Mouse (Mus musculus) limb, embryonic 10.5 days (tissue): ENCODE data around the gene 4931422A03Rik. TPM values are rescaled to one million over a fixed set of nuclear protein-coding genes. Genes with fewer than 3 reads are reported as not detected.
"Not testable (repeated sequence)": the region's sequence is repeated elsewhere in the genome, so short reads cannot be mapped to it uniquely, and the experiment has no call there.

Source experiments
- DNase-seq: peaks from one replicate; pipeline ENCODE4 v3.0.0-alpha.2; 2017; ENCODE audit warnings: low spot score
- H3K27ac ChIP-seq: fragments of 300-500 bp; sonication (generic); 2 replicates; pipeline ENCODE4 v1.5.1; 2016; ENCODE audit warnings: mild to moderate bottlenecking
- H3K27me3 ChIP-seq: fragments of 300-500 bp; sonication (generic); 2 replicates; pipeline ENCODE4 v1.6.1; 2016; ENCODE audit warnings: low read depth, mild to moderate bottlenecking; ENCODE audit not compliant: poor library complexity, severe bottlenecking
- H3K36me3 ChIP-seq: fragments of 300-500 bp; sonication (generic); 2 replicates; pipeline ENCODE4 v1.6.1; 2016; ENCODE audit warnings: mild to moderate bottlenecking, moderate library complexity
- H3K4me1 ChIP-seq: fragments of 300-500 bp; sonication (generic); 2 replicates; pipeline ENCODE4 v1.6.1; 2016
- H3K4me3 ChIP-seq: fragments of 300-500 bp; sonication (generic); 2 replicates; pipeline ENCODE4 v1.5.1; 2016; ENCODE audit warnings: mild to moderate bottlenecking, moderate library complexity
- H3K9me3 ChIP-seq: fragments of 300-500 bp; sonication (generic); replicated peaks from 2 replicates; pipeline ENCODE4 v1.6.1; 2016; ENCODE audit warnings: mild to moderate bottlenecking
- WGBS: fragments of 180-500 bp; shearing (Covaris S2); methylation state at CpG from one replicate; pipeline ENCODE4 v1.1.7; 2016; 5-methylcytosine and 5-hydroxymethylcytosine counted together
- polyA plus RNA-seq: library from polyadenylated mRNA; unstranded; fragments of >200 nt; fragmentation: Nextera tagmentation; extraction: Ambion mirVana; gene quantifications from 2 replicates; pipeline ENCODE4 v1.2.1, GENCODE M21; 2016

The 4931422A03Rik gene
- polyA plus RNA-seq, 1 experiment from 2014 or later, result 3.4 TPM

DNA sequence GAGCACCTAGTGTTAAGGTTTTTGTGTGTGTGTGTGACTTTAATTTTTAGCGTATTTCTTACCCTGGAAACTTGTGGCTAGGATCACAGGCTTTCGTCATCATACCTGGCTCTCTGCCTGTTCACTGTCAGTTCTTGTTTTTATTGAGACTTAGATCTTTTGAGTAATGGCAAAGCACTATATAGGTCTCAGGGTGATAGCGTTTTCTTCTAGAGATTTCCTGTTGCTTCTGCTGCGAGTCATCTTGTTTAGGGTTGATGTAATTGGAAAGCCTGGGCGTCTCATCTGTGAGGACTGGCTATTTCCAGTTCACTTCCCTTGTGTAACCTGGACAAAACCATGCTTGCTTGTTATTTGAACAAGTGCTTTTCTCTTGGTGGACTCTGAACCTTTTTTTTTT is 13.5 kb upstream of the 4931422A03Rik start:
- H3K27me3 ChIP-seq, result no peaks in the 10 kb centered on the region
- H3K9me3 ChIP-seq, result no peaks in the 10 kb centered on the region
- no peak overlapping the region for H3K27ac ChIP-seq
- H3K36me3 ChIP-seq, result peaks cover 65% of the 10 kb centered on the region
- H3K4me3 ChIP-seq, result no peak overlapping the region
- 91% methylated on average over 5 of the region's 5 CpGs for WGBS
- H3K4me1 ChIP-seq, result no peaks in the 10 kb centered on the region
- DNase-seq, result no peak

DNA sequence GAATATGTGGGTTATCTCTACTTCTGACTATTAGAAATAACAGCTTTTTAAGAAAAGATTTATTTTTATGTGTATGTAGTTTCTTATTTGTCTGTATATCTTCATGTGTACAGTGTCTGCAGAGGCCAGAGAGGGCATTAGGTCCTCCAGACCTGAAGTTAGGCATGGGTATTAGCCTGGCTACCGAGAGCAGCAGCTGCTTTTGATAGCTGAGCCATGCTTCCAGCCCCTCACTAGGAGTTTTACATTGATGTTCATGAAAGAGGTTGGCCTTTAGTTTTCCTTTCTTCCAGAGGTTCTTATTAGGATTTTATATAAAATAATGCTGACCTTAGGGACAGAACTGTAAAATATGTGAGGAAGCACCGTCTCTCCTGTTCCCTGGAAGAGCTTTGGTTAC is 10.1 kb upstream of the 4931422A03Rik start:
- H3K27ac ChIP-seq, result no peak overlapping the region
- H3K27me3 ChIP-seq, result no peaks in the 10 kb centered on the region
- 79% methylated on average over 2 of the region's 2 CpGs for WGBS
- no peaks in the 10 kb centered on the region for H3K4me1 ChIP-seq
- H3K4me3 ChIP-seq, result no peak overlapping the region
- no peaks in the 10 kb centered on the region for H3K9me3 ChIP-seq
- DNase-seq, result no peak
- peaks cover 68% of the 10 kb centered on the region for H3K36me3 ChIP-seq

DNA sequence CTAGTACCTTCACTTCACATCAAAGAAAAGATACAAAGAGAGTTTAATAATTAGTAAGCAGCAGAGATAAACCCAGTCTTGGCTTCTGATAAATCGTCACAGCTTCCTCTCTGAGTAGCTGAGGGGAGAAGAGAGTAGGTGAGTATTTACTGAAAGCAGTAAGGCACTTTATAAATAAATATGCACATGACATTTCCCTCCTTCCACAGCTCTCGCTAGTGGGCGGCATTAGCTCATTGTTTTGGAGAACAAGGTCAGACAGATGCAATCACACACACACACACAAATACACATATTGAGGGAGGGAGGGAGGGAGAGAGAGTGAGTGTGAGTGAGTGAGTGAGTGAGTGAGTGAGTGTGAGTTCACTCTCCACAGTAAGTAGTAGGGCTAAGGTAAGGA is 8.2 kb upstream of the 4931422A03Rik start:
- Histone ChIP-seq H3K36me3 (peaks cover 68% of the 10 kb centered on the region), H3K9me3 (no peaks in the 10 kb centered on the region), H3K27ac (no peak overlapping the region), H3K4me1 (no peaks in the 10 kb centered on the region), H3K4me3 (no peak overlapping the region), H3K27me3 (no peaks in the 10 kb centered on the region)
- DNase-seq, result no peak
- WGBS, result 83% methylated on average over 3 of the region's 3 CpGs

DNA sequence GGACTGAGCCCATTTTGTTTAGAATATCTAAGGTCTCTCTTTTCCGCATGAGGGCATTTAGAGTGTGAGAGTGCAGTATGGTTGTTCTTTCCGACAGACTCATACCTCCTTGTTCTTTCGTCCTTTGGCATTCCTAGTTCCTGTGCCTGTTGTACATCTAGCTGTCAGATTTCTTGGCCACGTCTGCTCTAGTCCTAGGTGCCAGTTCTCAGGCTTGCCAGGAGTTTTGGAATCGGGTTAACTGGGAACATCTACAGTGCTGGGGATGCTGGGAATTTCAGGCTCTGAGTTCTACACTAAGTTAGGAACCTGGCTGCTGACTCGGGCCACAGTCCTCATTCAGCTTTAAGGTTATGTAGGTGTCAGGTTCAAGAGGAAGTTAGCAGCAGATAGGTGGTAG is 7.4 kb upstream of the 4931422A03Rik start:
- Histone ChIP-seq H3K27me3 (no peaks in the 10 kb centered on the region), H3K9me3 (no peaks in the 10 kb centered on the region), H3K4me1 (no peaks in the 10 kb centered on the region), H3K4me3 (no peak overlapping the region), H3K36me3 (peaks cover 63% of the 10 kb centered on the region), H3K27ac (no peak overlapping the region)
- WGBS, result 89% methylated on average over 6 of the region's 6 CpGs
- no peak for DNase-seq

DNA sequence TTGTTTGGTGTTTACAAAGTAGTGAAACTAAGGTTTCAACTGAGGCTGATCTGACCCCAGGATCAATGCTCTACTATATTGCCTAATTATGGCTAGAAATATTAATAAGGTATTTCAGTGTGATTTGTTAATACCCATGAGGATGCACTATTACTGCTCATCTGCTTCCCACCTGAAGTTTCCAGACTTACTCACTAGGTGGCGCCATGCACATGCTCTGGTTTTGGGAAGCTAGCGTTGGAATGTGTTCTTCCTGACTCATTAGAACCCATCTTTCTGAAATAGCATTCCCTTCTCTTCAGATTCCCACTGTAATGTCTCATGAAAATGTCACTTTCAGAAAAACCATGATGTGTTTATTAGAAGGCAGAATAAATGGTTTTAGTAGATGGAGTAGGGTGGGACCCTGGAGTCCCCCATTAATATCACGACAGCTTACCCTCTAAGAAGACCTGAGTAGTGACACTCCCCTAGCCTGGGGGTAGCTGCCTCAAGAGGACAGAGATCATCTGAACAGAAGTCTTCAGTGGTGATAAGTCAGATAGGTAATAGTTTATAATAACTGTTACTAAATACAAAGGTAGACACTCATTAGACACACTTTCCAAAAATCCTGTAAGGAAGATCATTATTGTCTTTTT is 6.8 kb upstream of the 4931422A03Rik start:
- DNase-seq, result peak; percentile 65
- WGBS, result 37% methylated on average over 3 of the region's 3 CpGs
- Histone ChIP-seq H3K4me1 (no peaks in the 10 kb centered on the region), H3K9me3 (no peaks in the 10 kb centered on the region), H3K4me3 (no peak overlapping the region), H3K27ac (no peak overlapping the region), H3K36me3 (peaks cover 58% of the 10 kb centered on the region), H3K27me3 (no peaks in the 10 kb centered on the region)

DNA sequence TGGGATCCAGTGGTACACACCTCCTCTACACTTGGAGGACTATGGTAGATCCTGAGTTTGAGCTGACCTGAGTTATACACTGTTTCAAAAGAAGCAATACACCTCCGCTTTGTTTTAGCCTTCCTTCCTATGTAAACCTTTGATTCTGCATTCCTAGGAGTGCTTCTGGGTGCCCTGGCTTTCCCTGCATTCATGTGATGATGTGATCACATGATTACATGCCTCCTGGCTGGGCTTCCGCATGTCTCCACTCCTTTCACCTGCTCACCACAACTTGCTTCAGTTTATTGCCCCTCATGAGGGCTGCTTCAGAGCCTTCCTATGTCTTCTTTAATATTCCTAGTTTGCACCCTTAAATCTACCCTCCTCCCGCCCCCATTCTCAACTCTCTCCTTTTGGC is 3.9 kb upstream of the 4931422A03Rik start:
- Histone ChIP-seq H3K27ac (no peak overlapping the region), H3K4me1 (peaks cover 15% of the 10 kb centered on the region), H3K36me3 (peaks cover 32% of the 10 kb centered on the region), H3K27me3 (no peaks in the 10 kb centered on the region), H3K4me3 (no peak overlapping the region), H3K9me3 (no peaks in the 10 kb centered on the region)
- DNase-seq, result no peak
- 90% methylated on average over 3 of the region's 3 CpGs for WGBS

DNA sequence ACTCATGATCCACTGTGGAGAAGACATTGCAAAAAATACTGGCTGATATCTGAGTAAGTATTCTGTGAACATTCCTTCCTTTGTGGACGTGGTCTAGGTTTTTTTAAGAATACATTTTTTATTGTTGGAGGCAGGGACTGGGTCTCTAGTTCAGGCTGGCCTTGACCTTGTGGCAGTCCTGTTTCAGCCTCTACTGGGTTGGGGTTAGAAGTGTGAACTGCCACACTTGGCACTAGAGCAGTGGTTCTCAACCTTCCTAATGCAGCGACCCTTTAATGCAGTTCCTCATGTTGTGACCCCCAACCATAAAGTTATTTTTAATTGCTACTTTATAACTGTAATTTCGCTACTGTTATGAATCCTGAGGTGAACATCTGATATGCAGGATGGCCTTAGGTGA is 2.2 kb upstream of the 4931422A03Rik start:
- 91% methylated on average over 3 of the region's 3 CpGs for whole genome bisulfite sequencing
- no peak overlapping the region for H3K4me3 ChIP-seq
- peaks cover 15% of the 10 kb centered on the region for H3K4me1 ChIP-seq
- H3K36me3 ChIP-seq, result peaks cover 16% of the 10 kb centered on the region
- no peak for DNase-seq
- no peak overlapping the region for H3K27ac ChIP-seq
- no peaks in the 10 kb centered on the region for H3K27me3 ChIP-seq
- H3K9me3 ChIP-seq, result no peaks in the 10 kb centered on the region

DNA sequence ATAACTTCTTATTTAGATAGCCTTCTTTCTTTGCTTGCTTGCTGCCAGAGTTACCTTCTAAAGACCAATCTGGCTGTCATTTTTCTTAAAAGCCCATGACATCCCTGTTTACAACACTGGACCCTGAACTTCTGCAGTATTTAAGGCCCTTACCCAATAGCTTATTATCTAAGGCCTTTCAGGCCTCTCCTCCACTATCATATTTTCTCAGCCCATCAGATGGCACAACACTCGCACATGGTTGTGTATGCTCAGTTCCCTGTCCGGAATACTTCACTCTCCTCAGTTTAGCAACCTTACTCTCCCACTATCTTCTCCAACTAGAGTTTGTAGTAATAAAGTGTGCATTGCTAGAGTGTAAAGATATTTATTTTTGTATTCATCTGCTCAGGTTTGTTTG is 913 bp upstream of the 4931422A03Rik start:
- Histone ChIP-seq H3K4me1 (peaks cover 15% of the 10 kb centered on the region), H3K36me3 (peaks cover 8% of the 10 kb centered on the region), H3K27me3 (no peaks in the 10 kb centered on the region), H3K9me3 (no peaks in the 10 kb centered on the region), H3K4me3 (peak overlapping the region; percentile 77), H3K27ac (no peak overlapping the region)
- 91% methylated on average over 2 of the region's 2 CpGs for WGBS
- DNase-seq, result no peak

DNA sequence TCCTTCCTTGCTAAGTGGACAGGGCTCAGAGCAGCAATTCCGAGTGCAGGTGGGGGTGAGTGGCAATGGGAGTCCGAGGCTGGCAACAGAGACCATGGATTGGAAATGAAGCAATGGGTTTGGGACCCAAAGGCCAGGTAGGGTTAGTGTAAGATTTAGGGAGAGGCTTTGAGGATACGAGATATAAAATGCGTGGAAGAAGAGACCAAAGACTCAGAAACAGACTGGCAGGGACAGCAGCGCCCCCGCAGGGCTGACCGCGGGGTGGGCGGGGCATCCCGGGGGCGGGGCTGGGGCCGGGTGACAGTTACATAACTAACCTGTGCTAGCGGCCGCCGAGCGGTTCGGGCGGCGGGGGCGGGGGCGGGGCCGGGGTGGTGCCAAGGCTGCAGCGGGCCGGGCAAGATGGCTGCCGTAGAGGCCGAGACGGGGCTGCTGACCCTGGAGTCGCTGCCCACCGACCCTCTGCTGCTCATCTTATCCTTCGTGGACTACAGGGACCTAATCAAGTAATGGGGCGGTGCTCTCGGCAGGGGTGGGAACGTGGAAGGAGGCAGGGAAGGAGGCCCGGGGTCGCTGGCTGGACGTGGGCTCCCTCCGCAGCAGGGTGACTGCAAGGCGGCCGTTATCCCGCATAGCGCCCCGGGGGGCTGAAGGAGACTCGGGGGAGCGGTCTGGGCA is 563 bp downstream of the 4931422A03Rik start, which contains the start of gene Fbxo3:
Gene Fbxo3 (plus strand): TSS at position 264 of the 681 bp plus-strand sequence.
- no peaks in the 10 kb centered on the region for H3K27me3 ChIP-seq
- peaks cover 15% of the 10 kb centered on the region for H3K4me1 ChIP-seq
- DNase-seq, result peak; percentile 96
- peak within 1 kb of the TSS; percentile 90 for H3K27ac ChIP-seq
- peaks cover 6% of the 10 kb centered on the region; the same call in 1 of the 2 replicates for H3K36me3 ChIP-seq
- under 1% methylated on average over 30 of the region's 44 CpGs for WGBS
- H3K9me3 ChIP-seq, result no peaks in the 10 kb centered on the region
- peak within 1 kb of the TSS; percentile 77 for H3K4me3 ChIP-seq

DNA sequence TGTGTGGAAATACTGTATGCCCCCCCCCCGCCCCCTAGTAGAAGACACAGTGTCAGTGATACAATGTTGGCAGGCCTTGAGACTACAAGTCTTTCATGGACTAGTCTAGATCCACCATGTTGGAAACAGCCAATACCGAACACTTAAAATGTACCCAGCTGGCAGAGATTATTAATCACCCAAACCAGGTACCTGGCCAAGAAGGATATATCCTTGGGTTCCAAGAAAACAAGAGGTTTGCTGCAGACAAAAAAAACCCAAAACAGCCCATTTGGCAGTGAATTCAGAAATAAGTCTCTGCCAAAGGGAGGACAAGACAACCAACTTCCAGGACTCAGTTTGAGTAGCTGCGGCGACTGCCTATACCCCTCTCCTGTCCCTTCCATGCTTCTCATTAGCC is 3.5 kb downstream of the 4931422A03Rik start:
- Histone ChIP-seq H3K9me3 (no peaks in the 10 kb centered on the region), H3K27ac (no peak overlapping the region), H3K4me3 (no peak overlapping the region), H3K4me1 (peaks cover 15% of the 10 kb centered on the region), H3K27me3 (no peaks in the 10 kb centered on the region), H3K36me3 (no peaks in the 10 kb centered on the region)
- 93% methylated on average over 4 of the region's 4 CpGs for WGBS
- DNase-seq, result no peak

DNA sequence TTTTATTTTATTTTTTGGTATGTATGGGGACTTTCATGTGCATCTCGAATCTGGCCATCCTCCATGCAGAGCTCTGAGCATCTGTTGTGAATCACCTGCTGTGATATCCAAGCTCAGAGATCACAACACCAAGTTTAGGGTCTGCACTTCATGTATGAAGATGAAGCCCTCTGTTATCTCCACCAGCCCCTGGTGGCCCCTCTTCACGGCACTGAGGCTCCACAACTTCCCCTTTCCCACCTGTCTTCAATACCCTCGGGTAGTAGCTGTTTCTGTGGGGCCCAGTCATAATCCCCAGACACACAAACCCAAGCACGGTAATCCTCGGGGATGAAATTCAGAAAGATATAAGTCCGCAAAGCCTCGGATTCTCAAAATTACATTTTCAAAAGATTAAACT is 5.1 kb downstream of the 4931422A03Rik start:
- H3K4me3 ChIP-seq, result no peak overlapping the region
- H3K4me1 ChIP-seq, result peaks cover 5% of the 10 kb centered on the region
- H3K9me3 ChIP-seq, result no peaks in the 10 kb centered on the region
- no peak overlapping the region for H3K27ac ChIP-seq
- H3K27me3 ChIP-seq, result no peaks in the 10 kb centered on the region
- DNase-seq, result no peak
- 89% methylated on average over 7 of the region's 7 CpGs for WGBS
- H3K36me3 ChIP-seq, result no peaks in the 10 kb centered on the region

DNA sequence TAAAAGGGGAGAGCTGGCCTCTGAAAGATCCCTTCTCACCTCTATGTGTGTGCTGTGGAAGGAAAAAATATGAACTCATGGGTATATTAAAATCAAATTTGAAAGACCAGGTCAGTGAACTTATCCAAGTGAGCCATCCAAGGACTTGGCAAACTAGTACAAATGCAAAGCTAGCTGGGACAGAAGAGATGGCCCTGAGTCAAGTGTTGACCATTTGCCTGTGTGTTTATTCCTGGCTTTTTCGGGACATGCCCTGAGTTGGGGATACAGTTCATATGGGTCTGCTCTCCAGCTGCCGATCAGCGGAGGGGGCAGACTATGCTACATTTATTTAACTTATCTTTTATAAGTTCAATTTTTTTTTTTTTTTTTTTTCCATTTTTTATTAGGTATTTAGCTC is 19.3 kb downstream of the 4931422A03Rik start:
- not testable (repeated sequence) for H3K4me1 ChIP-seq, H3K4me3 ChIP-seq, H3K36me3 ChIP-seq, DNase-seq, H3K27ac ChIP-seq, H3K27me3 ChIP-seq, H3K9me3 ChIP-seq
- WGBS, result 93% methylated on average over 3 of the region's 3 CpGs

DNA sequence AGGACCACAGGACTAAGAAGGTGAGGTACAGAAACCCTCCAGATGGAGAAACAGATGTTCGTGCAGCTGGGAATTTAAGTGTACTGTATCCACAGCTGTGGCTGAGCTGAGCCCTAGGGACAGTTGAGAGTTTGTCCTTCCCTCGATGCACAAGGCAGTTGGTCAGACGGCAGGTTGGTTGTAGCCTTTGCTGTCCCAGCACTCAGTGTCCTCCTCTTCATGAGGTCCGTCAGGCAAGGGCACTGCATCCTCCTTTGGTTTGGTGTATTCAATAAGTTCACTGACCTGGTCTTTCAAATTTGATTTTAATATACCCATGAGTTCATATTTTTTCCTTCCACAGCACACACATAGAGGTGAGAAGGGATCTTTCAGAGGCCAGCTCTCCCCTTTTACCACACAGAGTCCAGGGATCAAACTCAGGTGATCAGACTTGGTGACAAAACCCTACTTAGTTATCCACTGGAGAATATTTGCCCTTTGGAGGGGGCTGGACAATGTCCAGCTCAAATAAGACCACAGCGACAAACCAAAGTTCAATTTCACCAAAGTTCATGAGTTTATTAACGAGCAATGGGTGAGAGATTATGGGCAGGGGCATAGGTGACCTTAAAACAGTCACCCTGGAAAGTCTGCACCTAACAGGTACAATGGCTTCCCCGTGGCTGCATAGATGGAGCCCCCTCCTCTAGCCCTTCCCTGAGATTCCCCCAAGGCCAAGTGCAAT is 20.2 kb downstream of the 4931422A03Rik start:
- H3K9me3 ChIP-seq, result no peaks in the 10 kb centered on the region
- WGBS, result 88% methylated on average over 7 of the region's 7 CpGs
- H3K4me1 ChIP-seq, result no peaks in the 10 kb centered on the region
- no peaks in the 10 kb centered on the region for H3K36me3 ChIP-seq
- no peak overlapping the region for H3K4me3 ChIP-seq
- no peak overlapping the region for H3K27ac ChIP-seq
- DNase-seq, result no peak
- H3K27me3 ChIP-seq, result peaks cover 7% of the 10 kb centered on the region
